Mouse (Mus musculus) cerebellum, adult 2 months (tissue): ENCODE data around the gene Mzf1. TPM values are rescaled to one million over a fixed set of nuclear protein-coding genes. Genes with fewer than 3 reads are reported as not detected.

ENCODE experiments used
- DNase-seq, 2 experiments: peaks; one replicate each; pipeline ENCODE4 v3.0.0; 2021
- H3K27ac ChIP-seq: fragments of 200-500 bp; 2 replicates; pipeline ENCODE4 v1.5.1; 2012; ENCODE audit warnings: low read length, control low read depth, inconsistent platforms; ENCODE audit not compliant: insufficient read depth
- H3K27me3 ChIP-seq: fragments of 200-500 bp; 2 replicates; pipeline ENCODE4 v1.6.1; 2012; ENCODE audit warnings: inconsistent platforms, mild to moderate bottlenecking, low read length, moderate library complexity; ENCODE audit not compliant: control insufficient read depth, insufficient read depth
- H3K4me1 ChIP-seq: fragments of 200-500 bp; 2 replicates; pipeline ENCODE4 v1.6.1; 2011; ENCODE audit warnings: low read length; ENCODE audit not compliant: control insufficient read depth, insufficient read depth
- H3K4me3 ChIP-seq: fragments of 200-500 bp; replicated peaks from 2 replicates; pipeline ENCODE3; 2011; ENCODE audit warnings: mild to moderate bottlenecking, low read depth, low read length, control low read depth; ENCODE audit not compliant: insufficient read depth
- CTCF ChIP-seq: fragments of 200-500 bp; IDR thresholded peaks from 2 replicates; pipeline ENCODE4 v1.5.1; 2011; ENCODE audit warnings: low read depth, mild to moderate bottlenecking, control low read depth, low read length, moderate library complexity, borderline replicate concordance; ENCODE audit not compliant: insufficient read depth
- POLR2A ChIP-seq: fragments of 200-500 bp; IDR thresholded peaks from 2 replicates; pipeline ENCODE4 v1.6.1; 2011; ENCODE audit warnings: low read length, control low read depth, borderline replicate concordance; ENCODE audit not compliant: insufficient read depth
- WGBS: fragments of 180-500 bp; shearing (Covaris S2); methylation state at CpG from one replicate; pipeline ENCODE4 v1.1.7; 2018; 5-methylcytosine and 5-hydroxymethylcytosine counted together
- polyA plus RNA-seq: library from polyadenylated mRNA; depleted of rRNA; stranded (reverse); fragments of >200 nt; gene quantifications from 2 replicates; pipeline ENCODE4 v1.2.3, GENCODE M21; 2012

Gene Mzf1
- polyA plus RNA-seq, 1 experiment: 4.6 TPM

DNA sequence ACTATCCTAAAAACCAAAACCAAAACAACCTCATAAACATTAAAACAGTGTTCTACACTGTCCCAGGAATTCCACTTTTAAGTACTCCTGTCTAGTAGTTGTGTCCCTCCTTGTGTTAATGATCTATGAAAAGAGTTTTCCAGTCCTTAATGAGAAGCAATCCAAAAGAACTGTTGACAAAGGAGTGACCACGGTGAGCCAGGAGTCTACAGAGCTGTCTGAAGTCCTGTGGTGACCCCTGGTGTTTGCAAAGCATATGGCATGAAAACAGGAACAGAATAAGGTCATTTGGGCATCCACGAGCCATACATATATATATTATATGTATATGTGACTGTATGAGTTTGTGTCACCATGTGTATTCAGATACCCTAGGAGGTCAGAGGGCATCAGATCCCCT lies 8.5 kb downstream of the Mzf1 start:
- peak; percentile 52 to 68 for DNase-seq
- no peak overlapping the region for H3K4me3 ChIP-seq
- 5% methylated on average over 2 of the region's 2 CpGs for WGBS
- H3K27me3 ChIP-seq: no peaks in the 10 kb centered on the region
- peaks cover 18% of the 10 kb centered on the region; the same call in 1 of the 2 replicates for H3K4me1 ChIP-seq
- peak; percentile 69 for TF ChIP-seq CTCF
- no peak for TF ChIP-seq POLR2A
- no peak overlapping the region for H3K27ac ChIP-seq

DNA sequence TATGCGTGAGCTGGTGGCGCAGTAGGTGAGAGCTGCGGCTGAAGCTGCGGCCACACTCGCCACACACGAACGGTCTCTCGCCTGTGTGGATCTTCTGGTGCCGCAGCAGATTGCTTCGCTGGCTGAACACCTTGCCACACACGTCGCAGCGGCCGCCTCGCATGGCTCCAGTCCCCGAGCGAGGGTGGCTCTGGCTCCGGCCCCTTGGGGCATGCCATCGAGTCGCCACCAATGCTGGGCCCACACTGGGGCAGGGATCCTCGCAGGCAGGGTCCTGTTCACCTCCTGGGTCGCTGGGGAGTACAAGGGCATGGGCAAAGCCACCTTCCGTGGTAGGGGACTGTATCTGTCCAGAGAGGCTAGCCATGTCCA lies 10.3 kb downstream of the Mzf1 start:
- no peak for DNase-seq
- WGBS: under 1% methylated on average over 23 of the region's 23 CpGs
- H3K27me3 ChIP-seq: no peaks in the 10 kb centered on the region
- no peak for TF ChIP-seq POLR2A
- TF ChIP-seq CTCF: no peak
- H3K27ac ChIP-seq: peak overlapping the region; percentile 86
- peak overlapping the region; percentile 52 for H3K4me3 ChIP-seq
- H3K4me1 ChIP-seq: peaks cover 18% of the 10 kb centered on the region; the same call in 1 of the 2 replicates

DNA sequence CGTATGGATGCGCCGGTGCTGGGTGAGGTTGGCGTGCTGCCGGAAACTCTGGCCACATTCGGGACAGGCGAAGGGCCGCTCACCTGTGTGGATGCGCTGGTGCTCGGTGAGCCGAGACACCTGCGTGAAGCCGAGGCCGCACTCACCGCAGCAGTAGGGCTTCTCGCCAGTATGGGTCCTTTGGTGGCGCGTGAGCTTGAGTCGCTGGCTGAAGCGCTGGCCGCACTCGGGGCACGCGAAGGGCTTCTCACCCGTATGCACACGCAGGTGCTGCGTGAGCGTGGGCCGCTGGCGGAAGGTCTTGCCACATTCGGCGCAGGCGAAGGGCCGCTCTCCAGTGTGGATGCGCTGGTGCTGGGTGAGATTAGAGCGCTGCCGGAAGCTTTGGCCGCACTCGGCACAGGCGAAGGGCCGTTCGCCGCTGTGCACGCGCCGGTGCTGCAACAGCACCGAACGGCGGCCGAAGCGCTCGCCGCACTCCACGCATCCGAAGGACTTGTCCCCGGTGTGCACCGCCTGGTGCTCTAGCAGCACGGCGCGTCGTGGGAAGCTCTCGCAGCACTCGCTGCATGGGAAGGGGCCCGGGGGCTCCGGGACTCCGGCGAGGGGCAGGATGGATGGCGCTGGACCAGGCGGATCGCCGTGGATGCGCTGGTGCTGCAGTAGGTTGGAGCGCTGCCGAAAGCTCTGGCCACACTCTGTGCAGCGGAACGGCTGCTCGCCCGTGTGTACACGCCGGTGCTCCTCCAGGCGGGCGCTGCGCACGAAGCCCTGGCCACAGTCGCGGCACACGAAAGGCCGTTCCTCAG lies 10.9 kb downstream of the Mzf1 start:
- peak; percentile 28 for TF ChIP-seq POLR2A
- no peak for TF ChIP-seq CTCF
- H3K27me3 ChIP-seq: no peaks in the 10 kb centered on the region
- H3K27ac ChIP-seq: peak overlapping the region; percentile 86
- DNase-seq: peak; percentile 84 to 88
- H3K4me3 ChIP-seq: peak overlapping the region; percentile 52
- peaks cover 22% of the 10 kb centered on the region for H3K4me1 ChIP-seq
- WGBS: 1% methylated on average over 88 of the region's 88 CpGs

DNA sequence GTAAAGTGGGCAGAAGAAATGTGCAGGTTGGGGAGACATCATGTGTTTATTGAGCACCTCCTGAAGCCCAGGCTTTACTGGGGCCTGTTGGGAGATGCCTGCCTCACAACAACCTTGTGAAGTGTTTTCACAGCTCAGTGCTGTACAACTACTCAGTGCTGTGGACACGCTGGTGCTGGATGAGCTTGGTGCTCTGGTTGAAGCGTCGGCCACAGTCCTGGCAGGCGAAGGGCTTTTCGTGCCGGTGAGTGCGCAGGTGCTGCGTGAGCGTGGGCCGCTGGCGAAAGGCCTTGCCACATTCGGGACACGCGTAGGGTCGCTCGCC lies 11.5 kb downstream of the Mzf1 start:
- Histone ChIP-seq H3K4me1 (peaks cover 22% of the 10 kb centered on the region), H3K27me3 (no peaks in the 10 kb centered on the region), H3K4me3 (peak overlapping the region; percentile 52), H3K27ac (peak overlapping the region; percentile 86)
- WGBS: 13% methylated on average over 16 of the region's 16 CpGs
- no peak for DNase-seq
- TF ChIP-seq POLR2A: 0 out of 2 replicates have a peak, but pooled peaks have one; percentile 39
- no peak for TF ChIP-seq CTCF

DNA sequence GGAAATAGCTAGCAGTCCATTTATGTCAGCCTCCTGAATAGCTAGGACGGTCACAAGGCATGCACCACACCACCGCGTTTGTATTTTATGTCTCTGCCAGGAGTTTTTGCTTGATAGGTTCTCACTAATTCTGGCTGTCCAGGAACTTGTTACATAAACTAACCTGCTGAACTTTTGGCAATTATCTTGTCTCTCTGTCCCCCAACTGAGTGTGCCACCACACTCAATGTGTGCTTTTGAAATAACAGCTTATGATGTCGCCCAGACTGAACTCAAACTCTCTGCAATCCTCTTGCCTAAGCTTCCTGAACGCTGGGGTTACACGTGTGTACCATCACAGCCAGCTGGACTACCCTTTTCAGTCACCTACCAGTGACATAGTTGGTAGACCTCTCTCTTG lies 12.1 kb downstream of the Mzf1 start:
- H3K27me3 ChIP-seq: no peaks in the 10 kb centered on the region
- TF ChIP-seq POLR2A: no peak
- no peak for TF ChIP-seq CTCF

DNA sequence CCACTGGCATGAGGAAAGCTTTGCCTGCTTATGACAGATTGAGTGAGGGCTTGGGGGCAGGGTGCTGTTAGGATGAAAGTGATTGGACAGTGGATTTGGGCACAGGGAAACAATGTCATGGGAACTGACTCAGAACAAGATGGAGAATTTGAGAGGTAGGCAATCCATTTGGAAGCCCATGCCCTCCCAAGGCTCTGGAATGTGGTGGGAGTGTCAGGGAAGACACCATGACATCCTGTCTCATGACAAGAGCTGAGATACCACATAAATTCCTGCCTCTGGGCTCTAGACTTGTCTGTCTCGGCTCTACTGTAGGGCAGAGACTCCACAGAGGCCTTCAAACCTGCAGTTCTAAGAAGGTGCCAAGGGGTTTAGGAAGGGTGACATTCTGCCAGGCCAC lies 13.3 kb downstream of the Mzf1 start:
- peaks cover 20% of the 10 kb centered on the region for H3K4me1 ChIP-seq
- 78% methylated on average over 1 of the region's 1 CpGs for WGBS
- H3K27ac ChIP-seq: no peak overlapping the region
- DNase-seq: peak in 1 of 2 experiments; percentile 6
- no peak overlapping the region for H3K4me3 ChIP-seq
- no peak for TF ChIP-seq POLR2A
- no peak for TF ChIP-seq CTCF
- H3K27me3 ChIP-seq: no peaks in the 10 kb centered on the region

More for the DNA sequence above, 12.1 kb downstream of the Mzf1 start:
- Histone ChIP-seq H3K4me3 (no peak overlapping the region), H3K27ac (peak overlapping the region; percentile 86), H3K4me1 (peaks cover 22% of the 10 kb centered on the region)
- DNase-seq: no peak
- WGBS: 77% methylated on average over 6 of the region's 6 CpGs

DNA sequence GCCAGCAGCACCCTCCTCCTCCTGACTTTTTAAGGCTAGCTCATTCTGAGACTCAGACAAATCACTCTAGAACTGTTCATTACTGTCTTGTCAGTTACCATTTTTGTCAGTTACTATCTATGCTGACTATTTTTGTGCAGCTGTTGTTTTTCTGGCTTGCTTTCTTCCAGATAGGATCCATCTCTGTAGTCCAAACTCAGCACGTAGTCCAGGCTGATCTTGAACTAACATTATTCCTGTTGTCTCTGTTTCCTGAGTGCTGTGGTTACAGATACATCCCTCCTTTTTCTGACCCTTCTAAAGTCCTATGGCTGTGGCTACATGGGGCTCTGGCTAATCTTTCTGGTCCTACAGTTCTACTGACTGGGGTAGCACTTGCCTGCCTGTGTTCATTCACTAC lies 15.4 kb downstream of the Mzf1 start:
- no peak for DNase-seq
- TF ChIP-seq POLR2A (no peak), CTCF (no peak)
- H3K4me3 ChIP-seq: peak overlapping the region; percentile 88
- H3K27ac ChIP-seq: no peak overlapping the region; the same call in 1 of the 2 replicates
- H3K4me1 ChIP-seq: peaks cover 16% of the 10 kb centered on the region
- H3K27me3 ChIP-seq: no peaks in the 10 kb centered on the region
- whole genome bisulfite sequencing: 45% methylated on average over 1 of the region's 1 CpGs

DNA sequence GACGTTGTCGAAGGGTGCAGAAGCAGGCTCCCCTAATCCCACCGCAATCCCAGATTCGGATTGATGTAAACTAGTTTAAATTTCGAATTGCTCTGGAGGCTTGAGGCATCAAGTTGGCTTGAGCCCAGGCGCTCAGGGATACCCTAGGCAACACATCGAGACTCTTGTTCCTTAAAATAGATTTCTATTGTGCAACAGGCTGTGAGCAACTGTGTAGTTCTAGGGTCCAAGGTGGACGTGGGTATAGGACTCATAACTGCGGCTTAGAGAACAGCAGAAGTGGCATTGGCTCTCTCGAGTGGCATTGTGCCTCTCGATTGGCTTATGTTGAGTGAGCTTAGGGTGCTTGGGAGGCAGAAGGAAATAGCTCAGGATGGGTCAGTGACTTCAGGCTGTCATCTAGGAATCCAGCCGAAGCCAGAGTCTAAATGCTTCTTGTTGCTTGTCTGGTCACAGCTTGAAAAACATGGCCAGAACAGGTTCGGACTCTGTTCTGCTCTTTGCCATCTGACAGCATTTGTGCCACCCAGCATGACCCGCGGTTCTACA lies 15.9 kb downstream of the Mzf1 start:
- H3K4me1 ChIP-seq: peaks cover 16% of the 10 kb centered on the region
- H3K27ac ChIP-seq: peak overlapping the region; percentile 99
- peak overlapping the region; percentile 88 for H3K4me3 ChIP-seq
- no peaks in the 10 kb centered on the region for H3K27me3 ChIP-seq
- no peak for TF ChIP-seq CTCF
- TF ChIP-seq POLR2A: no peak
- 1% methylated on average over 15 of the region's 15 CpGs for WGBS
- DNase-seq: no peak
